Comparison of ENCODE assay signal across 8 mouse cellular contexts in the genomic region with DNA sequence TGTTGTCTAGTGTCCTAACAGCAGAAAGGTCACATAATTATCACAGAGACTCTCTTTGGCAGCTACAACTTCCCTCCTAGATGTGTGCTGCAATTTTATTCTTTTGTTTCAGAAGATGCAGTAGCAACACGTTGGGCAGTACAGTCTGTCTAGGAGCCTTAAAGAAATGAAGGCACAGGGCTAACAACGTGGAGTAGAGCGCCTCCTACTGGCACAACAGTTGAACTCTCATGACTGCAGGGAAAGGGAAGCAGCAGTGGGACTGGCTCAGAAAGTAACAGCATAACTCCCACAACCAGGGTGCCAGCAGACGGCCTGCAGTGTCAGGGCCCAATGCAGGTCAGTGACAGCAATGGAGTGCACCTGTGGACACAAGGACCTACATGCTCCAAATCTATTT. TPM values are rescaled to one million over a fixed set of nuclear protein-coding genes. Genes with fewer than 3 reads are reported as not detected.
DNase-seq lines count a peak whose midpoint lies in the region; ATAC-seq and TF ChIP-seq lines count a peak whose summit lies in the region.

No protein-coding gene starts in this region.

- TF ChIP-seq POLR2A in heart, adult 2 months (IDR thresholded peaks at IDR 0.05; ENCODE audit: insufficient read depth, low read depth, low read length): no peak

- H3K4me3 ChIP-seq in heart, adult 2 months: no peak overlapping the region
- no peak overlapping the region for H3K4me3 ChIP-seq in limb, embryonic 12.5 days (replicated peaks)
- H3K4me3 ChIP-seq in midbrain, postnatal 0 days (ENCODE audit: low read depth, low read length): no peak overlapping the region

- H3K79me2 ChIP-seq in heart, adult 2 months (replicated peaks; ENCODE audit: control insufficient read depth, insufficient read depth, low read length): no peaks in the 10 kb centered on the region

- 9% methylated on average over 4 of the region's 4 CpGs for WGBS in heart, adult 2 months
- 4% methylated on average over 4 of the region's 4 CpGs for WGBS in limb, embryonic 12.5 days
- 2% methylated on average over 4 of the region's 4 CpGs for WGBS in midbrain, postnatal 0 days

- H3K36me3 ChIP-seq in heart, adult 2 months (ENCODE audit: control insufficient read depth, insufficient read depth, low read length): no peaks in the 10 kb centered on the region
- H3K36me3 ChIP-seq in limb, embryonic 12.5 days: peaks cover 3% of the 10 kb centered on the region; the same call in 1 of the 2 replicates
- H3K36me3 ChIP-seq in midbrain, postnatal 0 days (ENCODE audit: insufficient read depth, low read length): peaks cover 10% of the 10 kb centered on the region

- no peaks in the 10 kb centered on the region for H3K9me3 ChIP-seq in limb, embryonic 12.5 days
- no peaks in the 10 kb centered on the region for H3K9me3 ChIP-seq in midbrain, postnatal 0 days (ENCODE audit: low read length)

- H3K4me1 ChIP-seq in heart, adult 2 months (ENCODE audit: control insufficient read depth, insufficient read depth, low read length): no peaks in the 10 kb centered on the region
- no peaks in the 10 kb centered on the region; the same call in 1 of the 2 replicates for H3K4me1 ChIP-seq in limb, embryonic 12.5 days (replicated peaks)
- H3K4me1 ChIP-seq in midbrain, postnatal 0 days (ENCODE audit: insufficient read depth, low read length): no peaks in the 10 kb centered on the region

- TF ChIP-seq CTCF in heart, adult 2 months (IDR thresholded peaks at IDR 0.05): peak; percentile 92
- TF ChIP-seq CTCF in midbrain, postnatal 0 days (IDR thresholded peaks at IDR 0.05): peak; percentile 89

- no peak overlapping the region for H3K9ac ChIP-seq in heart, adult 2 months (ENCODE audit: low read depth, low read length)
- no peak overlapping the region for H3K9ac ChIP-seq in limb, embryonic 12.5 days (replicated peaks)
- no peak overlapping the region for H3K9ac ChIP-seq in midbrain, postnatal 0 days (replicated peaks; ENCODE audit: low read length, poor library complexity, severe bottlenecking)

- intact Hi-C loops in heart, adult 2 months (cut with DNase I): loop anchor here (1.0 kb wide), 1 partner anchor 236 kb away; no protein-coding TSS in a partner anchor

- TF ChIP-seq EP300 in heart, adult 2 months (IDR thresholded peaks at IDR 0.05; ENCODE audit: insufficient read depth, low read depth, low read length): peak; percentile 79; the same call in 1 of the 2 replicates

- H3K4me2 ChIP-seq in limb, embryonic 12.5 days: no peak overlapping the region
- no peak overlapping the region for H3K4me2 ChIP-seq in midbrain, postnatal 0 days (ENCODE audit: low read depth, low read length, poor library complexity, severe bottlenecking)

- H3K27me3 ChIP-seq in heart, adult 2 months (ENCODE audit: control insufficient read depth, insufficient read depth, low read length): no peaks in the 10 kb centered on the region
- H3K27me3 ChIP-seq in limb, embryonic 12.5 days: no peaks in the 10 kb centered on the region
- no peaks in the 10 kb centered on the region for H3K27me3 ChIP-seq in midbrain, postnatal 0 days (ENCODE audit: insufficient read depth, low read length)

- ATAC-seq in limb, embryonic 12.5 days (ENCODE audit: insufficient number of reproducible peaks, insufficient read depth, low FRiP score, low TSS enrichment, low read depth): peak; percentile 59; the same call in 1 of the 2 replicates
- ATAC-seq in midbrain, postnatal 0 days (ENCODE audit: low FRiP score): no peak; the same call in 1 of the 2 replicates

- peak; percentile 89 for DNase-seq in 3T3-L1 (ENCODE audit: low read depth, low spot score)
- peak; percentile 39 for DNase-seq in adrenal gland, adult 8-10 months
- peak; percentile 73 for DNase-seq in embryo, embryonic 9.5 days (ENCODE audit: extremely low spot score)
- DNase-seq in heart, adult 2 months: peak; percentile 49 to 58
- DNase-seq in kidney, adult 9 months: peak; percentile 70
- DNase-seq in midbrain, postnatal 0 days (ENCODE audit: low spot score): peak; percentile 86
- peak; percentile 32 to 71 for DNase-seq in spleen, postnatal 10 days (ENCODE audit: low spot score in 2 of 2)

- no peak overlapping the region for H3K27ac ChIP-seq in heart, adult 2 months
- no peak overlapping the region for H3K27ac ChIP-seq in limb, embryonic 12.5 days
- no peak overlapping the region for H3K27ac ChIP-seq in midbrain, postnatal 0 days (ENCODE audit: low read depth, low read length)

RNA-seq across cellular contexts. Expression of gene Aftph, which starts 50.4 kb away (rescaled TPM):
- 10 to 100 TPM; 61.6 to 66.6 (median 62.4) TPM for total RNA-seq in adrenal gland, adult 8-10 months (2022)
- total RNA-seq in heart, adult 2 months (2021): 10 to 100 TPM; 22.5 to 22.7 TPM
- polyA plus RNA-seq in heart, adult 2 months (2012; rRNA removed): 18.9 and 28.2 TPM in 2 replicates
- 17.7 and 18.6 TPM in 2 replicates for polyA plus RNA-seq in limb, embryonic 12.5 days (2016; fragmentation: Nextera tagmentation; extraction: Ambion mirVana)
- total RNA-seq in midbrain, postnatal 0 days (2014; rRNA removed): 41.2 and 67.4 TPM in 2 replicates
- polyA plus RNA-seq in midbrain, postnatal 0 days (2015; fragmentation: Nextera tagmentation; extraction: Ambion mirVana): 22.3 and 23.4 TPM in 2 replicates

Comparison
In these comparisons a context has a peak if more than half of its experiments do, and no peak if none do; other contexts are left out.
1. DNase-seq: peak in every context shown above with its lines; median percentile 89 in 3T3-L1; 86 in midbrain, postnatal 0 days; 73 in embryo, embryonic 9.5 days; 70 in kidney, adult 9 months; 54 in heart, adult 2 months; 52 in spleen, postnatal 10 days; 39 in adrenal gland, adult 8-10 months.